Mouse (Mus musculus): ENCODE measurements around the gene Pcolce.

- TF ChIP-seq POLR2A (IDR thresholded peaks at IDR 0.05; ENCODE audit: control insufficient read depth, low read depth, low read length) (peak; percentile 95), CTCF (IDR thresholded peaks at IDR 0.05; ENCODE audit: control insufficient read depth, insufficient read depth, insufficient replicate concordance, low read depth, low read length) (no peak)
These were observed 15.1 kb upstream of the Pcolce start, which contains the start of the genes Fbxo24, Lrch4 and Gm20605 for GRCm38 (mm10) chr5:137628498-137629305.
